15 mouse cellular contexts compared by ENCODE assay signal in the genomic region with DNA sequence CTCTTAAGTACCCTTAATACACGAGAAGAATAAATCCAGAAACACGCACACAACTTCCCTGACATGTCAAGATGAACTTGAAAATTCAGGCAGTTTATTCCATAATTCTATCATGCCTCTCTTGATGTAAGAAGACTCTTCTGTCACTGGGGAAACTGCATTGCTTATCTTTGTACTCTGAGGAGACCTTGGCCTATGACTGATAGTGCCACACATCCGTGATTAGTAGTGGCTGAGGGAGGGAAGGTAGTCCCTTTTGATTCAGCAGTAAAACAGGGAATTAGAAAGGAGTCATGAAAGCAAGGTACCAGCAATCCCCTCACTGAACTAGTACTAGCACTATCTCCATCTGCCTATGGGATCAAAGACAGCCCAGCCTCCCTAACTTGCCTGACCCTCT.
"Had no signal": no experiment of that assay in that cellular context is flagged by ENCODE, and none has a peak within 500 bp of the region (broad histone marks: within the 10 kb centered on the region; RNA-seq: fewer than 3 reads in every experiment).

No protein-coding gene starts in this region.

- H3K4me2 ChIP-seq: kidney, embryonic 15.5 days; limb, embryonic 13.5 days; midbrain, embryonic 15.5 days; neural tube, embryonic 13.5 days; stomach, embryonic 15.5 days had no signal

- DNase-seq: kidney, adult 2 months; kidney, postnatal 14 days; left cerebral cortex, postnatal 4 days; lung, adult 18-20 months; retina, postnatal 1 day; right cerebral cortex, postnatal 14 days; thymus, adult 2 months; thymus, postnatal 25 days had no signal

- H3K4me3 ChIP-seq: kidney, embryonic 15.5 days; limb, embryonic 13.5 days; midbrain, embryonic 10.5 days; midbrain, embryonic 15.5 days; neural tube, embryonic 13.5 days; stomach, embryonic 15.5 days had no signal

- H3K36me3 ChIP-seq: kidney, embryonic 15.5 days; limb, embryonic 13.5 days; midbrain, embryonic 10.5 days; midbrain, embryonic 15.5 days; neural tube, embryonic 13.5 days; stomach, embryonic 15.5 days had no signal

- H3K4me1 ChIP-seq: midbrain, embryonic 10.5 days; midbrain, embryonic 15.5 days; stomach, embryonic 15.5 days had no signal

- H3K27ac ChIP-seq: kidney, embryonic 15.5 days; limb, embryonic 13.5 days; midbrain, embryonic 10.5 days; midbrain, embryonic 15.5 days; neural tube, embryonic 13.5 days; stomach, embryonic 15.5 days had no signal

- H3K27me3 ChIP-seq: kidney, embryonic 15.5 days; limb, embryonic 13.5 days; midbrain, embryonic 15.5 days; neural tube, embryonic 13.5 days; stomach, embryonic 15.5 days had no signal

- H3K9me3 ChIP-seq: kidney, embryonic 15.5 days; limb, embryonic 13.5 days; midbrain, embryonic 10.5 days; midbrain, embryonic 15.5 days; neural tube, embryonic 13.5 days; stomach, embryonic 15.5 days had no signal

- H3K9ac ChIP-seq: kidney, embryonic 15.5 days; limb, embryonic 13.5 days; midbrain, embryonic 15.5 days; neural tube, embryonic 13.5 days; stomach, embryonic 15.5 days had no signal

- ATAC-seq: intestine, embryonic 16.5 days; midbrain, embryonic 15.5 days had no signal
